Mouse (Mus musculus) erythroblast, embryonic 14.5 days (primary cell): ENCODE data around the gene Il17ra. TPM values are rescaled to one million over a fixed set of nuclear protein-coding genes. Genes with fewer than 3 reads are reported as not detected.

Experiments
- H3K27me3 ChIP-seq: 2 replicates; pipeline ENCODE4 v1.6.1; 2012; ENCODE audit warnings: inconsistent platforms; ENCODE audit not compliant: control insufficient read depth
- H3K36me3 ChIP-seq: 2 replicates; pipeline ENCODE4 v1.6.1; 2012; ENCODE audit warnings: mild to moderate bottlenecking, inconsistent platforms; ENCODE audit not compliant: control insufficient read depth
- H3K4me1 ChIP-seq: 2 replicates; pipeline ENCODE4 v1.6.1; 2012; ENCODE audit warnings: inconsistent platforms; ENCODE audit not compliant: control insufficient read depth
- H3K4me3 ChIP-seq: replicated peaks from 2 replicates; pipeline ENCODE3; 2012; ENCODE audit warnings: moderate library complexity, mild to moderate bottlenecking, inconsistent platforms
- H3K9me3 ChIP-seq: 2 replicates; pipeline ENCODE4 v1.6.1; 2012; ENCODE audit warnings: low read length, inconsistent platforms, mixed read lengths; ENCODE audit not compliant: control insufficient read depth
- GATA1 ChIP-seq: IDR thresholded peaks from 2 replicates; pipeline ENCODE4 v1.6.1; 2012; ENCODE audit warnings: low read length, inconsistent platforms, mixed read lengths
- TAL1 ChIP-seq: IDR thresholded peaks from 3 replicates; pipeline ENCODE4 v1.6.1; 2012; ENCODE audit warnings: low read length, inconsistent platforms, mixed read lengths
- polyA plus RNA-seq: library from polyadenylated mRNA; stranded (reverse); fragments of >175 nt; gene quantifications from 2 replicates; pipeline ENCODE4 v1.2.3, GENCODE M21; 2012

The Il17ra gene
- polyA plus RNA-seq, 1 experiment: 0.60 TPM

- Histone ChIP-seq H3K27me3 (peaks cover 90% of the 10 kb centered on the region), H3K9me3 (peaks cover 15% of the 10 kb centered on the region; the same call in 1 of the 2 replicates), H3K36me3 (no peaks in the 10 kb centered on the region), H3K4me3 (no peak overlapping the region), H3K4me1 (peaks cover 19% of the 10 kb centered on the region)
- TF ChIP-seq TAL1 (no peak), GATA1 (no peak)
Observed at GRCm38 (mm10) chr6:120491862-120492498, 28.9 kb downstream of the Il17ra start.

DNA sequence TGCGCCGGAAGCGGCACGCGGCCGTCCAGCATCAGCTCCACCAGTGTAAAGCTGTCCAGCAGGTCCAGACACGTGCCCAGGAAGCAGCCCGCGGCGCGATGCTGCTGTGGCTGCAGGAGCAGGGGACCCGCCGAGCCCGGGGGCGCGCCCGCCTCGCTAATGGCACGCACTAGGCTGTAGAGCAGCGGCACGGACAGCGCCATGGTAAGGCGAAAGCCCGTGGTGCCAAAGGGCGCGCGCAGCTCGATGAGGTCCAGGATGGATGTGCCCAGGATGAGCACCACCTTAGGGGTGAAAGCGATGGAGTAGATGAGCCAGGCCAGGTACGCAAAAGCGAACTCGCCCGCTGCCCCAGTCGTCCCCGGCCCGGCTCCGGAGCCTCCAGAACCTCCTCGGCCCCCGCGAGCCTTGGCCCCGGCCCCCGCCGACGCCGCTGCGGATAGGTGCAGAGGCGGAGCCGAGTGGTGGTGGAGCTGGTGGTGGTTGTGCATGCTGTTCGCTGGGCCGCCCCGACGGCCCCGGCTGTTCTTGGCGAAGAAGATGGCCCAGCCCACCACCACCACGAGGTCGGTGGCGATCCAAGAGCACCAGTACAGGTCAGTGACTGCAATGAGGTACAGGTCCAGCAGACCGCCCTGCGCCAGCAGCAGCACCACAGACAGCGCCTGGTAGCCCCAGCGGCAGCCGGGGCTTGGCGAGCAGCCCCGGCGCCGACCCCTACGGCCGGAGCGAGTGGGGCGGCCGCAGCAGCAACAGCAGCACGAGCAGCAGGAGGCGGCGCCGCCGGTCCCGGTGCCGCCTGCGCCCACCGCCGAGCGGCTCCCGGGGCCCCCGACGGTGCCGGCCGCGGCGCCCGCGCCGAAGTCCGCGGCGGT lies 29.7 kb downstream of the Il17ra start:
- no peak for TF ChIP-seq GATA1
- no peak for TF ChIP-seq TAL1
- peaks cover 17% of the 10 kb centered on the region for H3K4me1 ChIP-seq
- peaks cover 15% of the 10 kb centered on the region; the same call in 1 of the 2 replicates for H3K9me3 ChIP-seq
- H3K36me3 ChIP-seq: no peaks in the 10 kb centered on the region
- no peak overlapping the region for H3K4me3 ChIP-seq
- peaks cover 91% of the 10 kb centered on the region for H3K27me3 ChIP-seq

GRCm38 (mm10) chr6:120493374-120494181 lies 30.5 kb downstream of the Il17ra start, which contains the start of gene Tmem121b:
Gene Tmem121b (minus strand): TSS chr6:120493807.
- TF ChIP-seq GATA1: no peak
- TF ChIP-seq TAL1: no peak
- Histone ChIP-seq H3K27me3 (peaks cover 86% of the 10 kb centered on the region), H3K36me3 (no peaks in the 10 kb centered on the region), H3K9me3 (peaks cover 15% of the 10 kb centered on the region; the same call in 1 of the 2 replicates), H3K4me3 (peak within 1 kb of the TSS; percentile 29), H3K4me1 (peaks cover 17% of the 10 kb centered on the region)

GRCm38 (mm10) chr6:120496544-120496943 lies 33.5 kb downstream of the Il17ra start:
- H3K4me1 ChIP-seq: peaks cover 17% of the 10 kb centered on the region
- H3K27me3 ChIP-seq: peaks cover 57% of the 10 kb centered on the region
- H3K9me3 ChIP-seq: peaks cover 20% of the 10 kb centered on the region
- no peak for TF ChIP-seq TAL1
- TF ChIP-seq GATA1: no peak
- no peak overlapping the region for H3K4me3 ChIP-seq
- no peaks in the 10 kb centered on the region for H3K36me3 ChIP-seq

DNA sequence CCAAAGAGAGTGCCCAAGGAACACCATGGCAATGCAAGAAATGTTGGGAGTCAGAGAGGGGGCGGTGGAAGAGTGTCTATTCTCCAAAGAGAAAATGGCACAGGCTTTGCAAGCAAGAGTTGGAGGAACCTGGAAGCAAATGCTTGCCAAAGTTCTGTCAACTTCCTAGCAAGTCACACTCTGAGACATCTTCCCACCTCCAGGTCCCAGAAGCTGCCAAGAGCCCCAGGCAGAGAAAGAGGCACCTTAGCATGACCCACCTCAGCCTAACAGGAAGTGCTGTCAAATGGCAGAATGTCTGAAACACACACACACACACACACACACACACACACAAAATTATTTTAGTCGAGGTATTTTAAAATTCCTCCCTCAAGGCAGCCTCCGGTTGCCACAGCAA lies 41.0 kb downstream of the Il17ra start:
- Histone ChIP-seq H3K27me3 (no peaks in the 10 kb centered on the region), H3K36me3 (peaks cover 19% of the 10 kb centered on the region), H3K4me1 (peaks cover 2% of the 10 kb centered on the region; the same call in 1 of the 2 replicates), H3K4me3 (no peak overlapping the region), H3K9me3 (peaks cover 5% of the 10 kb centered on the region)
- TF ChIP-seq TAL1 (no peak), GATA1 (no peak)

DNA sequence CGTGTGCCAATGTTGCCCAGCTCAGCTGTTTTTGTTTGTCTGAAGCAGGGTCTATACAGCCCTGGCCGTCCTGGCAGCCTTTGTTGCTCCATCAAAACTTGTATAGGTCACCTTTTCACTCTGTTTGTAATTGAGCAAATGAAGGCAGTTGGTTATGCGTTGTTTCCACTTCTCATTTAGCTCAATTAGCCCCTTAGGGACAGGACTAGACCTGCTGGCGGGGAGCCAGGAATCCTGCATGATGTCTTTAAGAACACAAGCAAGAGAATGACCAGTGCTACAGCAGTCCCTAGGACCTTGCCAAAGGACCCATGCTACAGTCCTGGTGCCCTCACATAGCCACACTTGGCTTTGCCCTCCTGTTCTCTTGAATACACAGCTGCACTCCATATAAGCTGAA lies 42.5 kb downstream of the Il17ra start:
- TF ChIP-seq TAL1 (no peak), GATA1 (no peak)
- Histone ChIP-seq H3K4me1 (peaks cover 8% of the 10 kb centered on the region), H3K9me3 (peaks cover 2% of the 10 kb centered on the region), H3K4me3 (no peak overlapping the region), H3K27me3 (no peaks in the 10 kb centered on the region), H3K36me3 (peaks cover 33% of the 10 kb centered on the region)

GRCm38 (mm10) chr6:120508645-120509044 lies 45.6 kb downstream of the Il17ra start:
- H3K9me3 ChIP-seq: no peaks in the 10 kb centered on the region
- no peaks in the 10 kb centered on the region for H3K27me3 ChIP-seq
- H3K4me3 ChIP-seq: no peak overlapping the region
- TF ChIP-seq GATA1: no peak
- TF ChIP-seq TAL1: no peak
- peaks cover 62% of the 10 kb centered on the region for H3K36me3 ChIP-seq
- peaks cover 29% of the 10 kb centered on the region for H3K4me1 ChIP-seq

GRCm38 (mm10) chr6:120509975-120510374 lies 46.9 kb downstream of the Il17ra start:
- peaks cover 75% of the 10 kb centered on the region for H3K36me3 ChIP-seq
- no peaks in the 10 kb centered on the region for H3K9me3 ChIP-seq

More at GRCm38 (mm10) chr6:120509975-120510374, 46.9 kb downstream of the Il17ra start:
- H3K27me3 ChIP-seq: no peaks in the 10 kb centered on the region
- peaks cover 41% of the 10 kb centered on the region for H3K4me1 ChIP-seq
- TF ChIP-seq TAL1 (no peak), GATA1 (no peak)
- no peak overlapping the region for H3K4me3 ChIP-seq
